Mouse (Mus musculus): Measurements from ENCODE around the gene Gsto1.
"Not testable (repeated sequence)": the region's sequence is repeated elsewhere in the genome, so short reads cannot be mapped to it uniquely, and the experiment has no call there.

Gsto1 gene

DNA sequence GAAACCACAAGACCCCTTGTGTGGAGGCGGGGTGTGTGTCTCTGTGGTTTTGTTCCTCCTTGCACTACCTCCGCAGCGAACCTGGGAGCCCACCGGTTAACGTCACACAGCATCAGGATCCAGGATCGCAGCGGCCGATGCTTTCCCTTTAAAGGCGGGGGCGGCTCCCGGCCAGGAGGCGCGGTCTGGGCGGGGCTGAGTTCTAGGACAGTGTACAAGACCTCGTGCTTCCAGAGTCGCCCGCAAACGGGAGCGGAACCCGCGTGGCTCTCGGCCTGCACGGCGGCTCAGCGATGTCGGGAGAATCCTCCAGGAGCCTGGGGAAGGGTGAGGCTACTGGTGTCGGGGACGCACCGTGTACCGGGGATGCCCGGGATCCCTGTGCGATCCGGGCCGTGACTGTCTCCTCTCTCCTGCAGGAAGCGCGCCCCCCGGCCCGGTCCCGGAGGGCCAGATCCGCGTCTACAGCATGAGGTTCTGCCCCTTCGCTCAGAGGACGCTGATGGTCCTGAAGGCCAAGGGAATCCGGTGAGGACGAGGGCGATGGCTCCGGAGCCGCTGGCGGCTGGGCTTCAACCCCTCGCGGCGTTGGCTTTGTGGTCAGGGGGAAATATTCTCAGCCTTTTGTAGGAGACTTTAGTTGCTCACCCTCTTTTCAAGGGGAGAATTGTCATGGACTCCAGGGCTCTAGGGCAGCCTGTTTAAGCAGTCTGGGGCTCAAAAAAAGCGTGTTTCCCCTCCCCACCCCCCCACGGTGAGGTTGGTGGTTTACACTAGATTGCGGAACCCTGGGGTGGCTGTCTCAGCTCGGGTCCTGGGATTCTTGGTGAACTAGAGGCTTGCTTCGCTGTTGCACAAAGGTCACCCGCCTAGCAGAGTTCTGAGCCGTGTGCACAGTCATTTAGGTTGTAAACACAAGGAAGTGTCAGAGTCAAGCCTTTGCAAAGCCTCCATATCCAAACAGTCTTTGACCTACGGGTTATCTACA lies at the start of gene Gsto1:
Gene Gsto1 (plus strand): TSS at position 175 of the 988 bp plus-strand sequence.
- peak; percentile 87 for DNase-seq

DNA sequence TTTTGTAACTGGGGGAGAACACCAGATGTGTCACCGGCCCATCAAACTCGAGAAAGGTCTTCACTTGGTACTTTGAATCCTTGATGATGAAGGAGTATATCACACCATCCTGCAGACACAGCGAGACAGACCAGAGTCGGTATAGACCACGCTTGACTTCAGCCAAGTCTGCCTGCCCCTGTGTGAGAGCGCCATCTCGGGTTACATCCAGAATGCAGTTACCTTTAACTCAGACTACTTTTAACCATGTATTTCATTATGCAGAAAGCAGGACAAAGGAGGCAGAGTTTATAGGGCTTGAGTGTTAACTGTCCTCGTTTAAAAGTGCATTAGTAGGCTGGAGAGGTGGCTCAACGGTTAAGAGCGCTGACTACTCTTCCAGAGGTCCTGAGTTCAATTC lies 42.7 kb upstream of the Gsto1 start:
- no peak for DNase-seq

DNA sequence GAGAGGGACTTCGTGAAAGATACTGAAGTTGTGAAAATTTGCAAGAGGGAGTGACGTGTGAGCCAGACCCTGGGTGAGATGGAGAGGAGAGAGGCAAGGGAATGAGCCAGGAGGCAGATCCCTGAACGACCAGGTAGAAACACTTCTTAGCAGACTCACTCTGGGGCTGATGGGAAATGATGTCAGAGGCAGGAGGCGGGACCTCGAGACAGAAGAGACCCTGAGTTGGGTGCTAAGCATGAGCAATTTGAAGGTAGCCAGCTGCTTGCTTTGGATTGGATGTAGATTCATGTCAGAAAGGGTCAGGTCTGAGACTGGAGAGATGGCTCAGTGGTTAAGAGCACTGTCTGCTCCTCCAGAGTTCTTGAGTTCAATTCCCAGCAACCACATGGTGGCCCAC lies 40.0 kb upstream of the Gsto1 start:
- DNase-seq = no peak

DNA sequence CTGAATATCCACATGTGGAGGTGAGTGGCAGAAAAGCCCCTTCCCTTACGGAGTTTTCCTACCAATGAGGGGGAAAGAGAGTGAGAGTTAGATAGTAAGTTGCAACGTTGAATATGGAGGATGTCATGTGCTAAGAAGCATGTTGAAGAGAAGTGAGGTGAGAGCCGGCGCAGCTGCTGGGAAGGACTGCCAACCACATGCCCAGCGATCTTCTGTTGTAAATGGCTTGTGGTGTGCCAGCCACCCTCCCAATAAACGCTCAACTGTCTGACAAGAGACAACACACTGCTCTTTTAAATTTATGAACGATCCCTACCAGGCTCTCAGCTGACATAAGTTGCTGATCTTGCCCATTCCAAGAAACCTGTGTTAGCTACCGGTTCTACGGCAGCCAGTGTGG lies 37.1 kb upstream of the Gsto1 start:
- peak; percentile 28 for DNase-seq

- peak; percentile 45 for DNase-seq
Measured at GRCm38 (mm10) chr19:47820832-47821493, 33.8 kb upstream of the Gsto1 start.

- no peak for DNase-seq
Measured at GRCm38 (mm10) chr19:47821494-47821872, 33.3 kb upstream of the Gsto1 start.

- no peak for DNase-seq
Measured at GRCm38 (mm10) chr19:47822143-47822796, 32.5 kb upstream of the Gsto1 start.

GRCm38 (mm10) chr19:47824026-47824425 lies 30.7 kb upstream of the Gsto1 start:
- no peak for DNase-seq

DNA sequence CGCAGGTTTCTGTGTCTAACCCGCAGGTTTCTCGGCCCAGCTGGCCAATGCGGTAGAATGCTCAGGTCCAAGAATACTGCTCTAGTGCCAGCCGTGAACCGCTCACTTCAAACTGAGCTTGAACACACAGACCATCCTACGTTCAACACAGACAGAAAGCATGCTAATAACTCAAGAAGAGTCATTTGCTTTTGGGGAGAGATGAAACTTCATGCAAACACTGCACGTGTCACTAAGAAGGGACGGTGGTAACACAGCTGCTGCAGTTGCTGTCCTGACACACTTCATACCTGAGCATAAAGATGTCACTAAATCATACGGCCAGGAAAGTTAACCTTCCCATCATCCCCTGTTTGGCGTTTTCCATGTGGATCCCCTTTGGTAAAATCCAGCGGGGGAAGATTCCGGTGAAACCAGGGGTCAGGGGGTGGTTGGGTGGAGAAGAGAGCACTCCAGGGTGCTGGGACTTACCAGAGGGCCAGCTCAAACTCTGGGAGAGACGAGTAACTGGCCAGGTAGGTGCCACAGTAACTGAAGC lies 24.8 kb upstream of the Gsto1 start:
- DNase-seq = no peak

DNA sequence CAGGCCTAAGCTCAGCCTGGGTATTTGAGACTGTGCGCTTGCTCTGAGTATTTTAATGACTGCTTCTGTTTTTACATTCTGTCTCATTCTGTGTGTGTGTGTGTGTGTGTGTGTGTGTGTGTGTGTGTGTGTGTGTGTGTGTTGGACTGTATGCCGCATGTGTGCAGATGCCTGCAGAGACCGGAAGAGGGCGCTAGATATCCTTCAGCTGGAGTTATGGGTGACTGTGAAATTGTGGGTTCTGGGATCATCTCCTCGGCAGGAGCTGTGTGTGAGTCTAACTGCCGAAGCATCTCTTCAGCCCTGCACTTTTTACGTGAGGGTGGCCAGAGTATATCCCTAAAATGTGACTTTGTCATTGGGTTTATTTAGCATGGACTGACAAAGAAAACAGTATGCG lies 23.7 kb upstream of the Gsto1 start:
- no peak for DNase-seq

GRCm38 (mm10) chr19:47832316-47832715 lies 22.5 kb upstream of the Gsto1 start:
- DNase-seq = no peak

- DNase-seq = no peak
Measured at GRCm38 (mm10) chr19:47834614-47835013, 20.2 kb upstream of the Gsto1 start.

DNA sequence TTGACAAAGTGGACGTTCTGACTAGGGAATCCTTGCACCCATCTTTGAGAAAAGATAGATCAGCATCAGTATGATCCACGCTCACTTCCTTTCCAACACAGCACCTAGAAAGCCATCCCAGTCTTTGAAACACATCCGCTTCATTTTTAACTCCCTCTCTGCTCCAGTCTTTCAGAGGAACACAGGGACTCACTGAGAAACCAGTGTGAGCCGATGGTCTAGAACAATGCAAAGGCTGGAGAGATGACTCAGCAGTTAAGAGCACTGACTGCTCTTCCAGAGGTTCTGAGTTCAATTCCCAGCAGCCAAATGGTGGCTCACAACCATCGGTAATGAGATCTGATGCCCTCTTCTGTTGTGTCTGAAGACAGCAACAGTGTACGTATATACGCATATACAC lies 19.0 kb upstream of the Gsto1 start:
- no peak for DNase-seq

- peak; percentile 63 for DNase-seq
Measured at GRCm38 (mm10) chr19:47836701-47837526, 17.9 kb upstream of the Gsto1 start.

DNA sequence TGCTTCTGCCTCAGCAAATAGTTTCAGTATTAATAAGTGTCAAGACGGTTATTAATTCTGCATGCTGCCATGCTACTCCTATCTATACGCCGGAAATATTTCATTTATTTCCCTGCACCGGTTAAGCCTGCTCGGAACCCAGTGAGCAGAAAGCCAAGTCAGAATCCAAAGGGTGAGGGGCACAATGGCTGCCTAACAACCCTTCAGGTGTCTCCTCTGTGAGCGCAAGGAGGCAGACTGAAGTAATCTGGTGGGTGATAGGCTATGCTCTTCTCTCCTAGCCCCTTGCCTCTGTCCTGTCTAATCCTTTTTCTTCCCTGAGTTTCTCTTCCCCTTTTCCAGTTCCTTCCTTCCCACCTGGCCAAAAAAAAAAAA lies 17.3 kb upstream of the Gsto1 start:
- no peak for DNase-seq

DNA sequence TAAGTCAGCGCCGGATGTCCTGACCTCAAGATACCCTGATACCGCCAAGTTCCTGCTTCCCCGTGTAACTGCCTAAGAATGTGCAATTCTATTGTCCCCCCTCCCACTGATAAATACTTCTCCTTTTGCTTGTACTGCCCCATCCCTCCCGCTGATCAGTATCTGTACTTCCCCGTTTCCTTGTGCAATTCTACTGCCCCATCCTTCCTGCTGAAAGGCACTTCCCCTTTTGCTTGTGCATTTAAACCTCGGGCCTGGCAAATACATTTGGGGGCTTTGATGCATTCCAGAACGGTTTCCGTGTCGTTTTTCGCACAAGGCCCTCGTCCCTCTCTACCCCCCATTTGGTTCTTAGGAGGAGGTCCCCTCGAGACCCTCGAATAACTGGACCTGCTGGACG lies 13.5 kb upstream of the Gsto1 start:
- DNase-seq = not testable (repeated sequence)

DNA sequence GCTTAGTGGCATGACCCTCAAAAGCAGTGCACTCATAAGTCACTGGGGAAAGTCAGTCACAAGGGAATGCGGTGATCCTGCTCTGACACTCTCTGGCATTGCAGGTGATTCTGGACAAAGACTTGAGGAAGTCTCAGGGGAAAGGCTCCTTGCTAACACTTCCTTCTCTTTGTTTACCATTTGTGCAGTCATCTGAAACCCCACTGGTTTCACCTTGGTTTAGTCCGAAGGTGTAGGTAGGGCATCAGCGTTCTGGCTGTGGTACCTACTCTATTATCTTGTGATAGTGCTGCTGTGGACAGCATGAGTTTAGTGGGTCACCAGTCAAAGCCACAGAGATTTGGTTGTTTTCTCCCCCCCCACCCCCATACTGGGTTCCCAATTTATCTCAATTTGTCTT lies 5.0 kb upstream of the Gsto1 start:
- DNase-seq = no peak

DNA sequence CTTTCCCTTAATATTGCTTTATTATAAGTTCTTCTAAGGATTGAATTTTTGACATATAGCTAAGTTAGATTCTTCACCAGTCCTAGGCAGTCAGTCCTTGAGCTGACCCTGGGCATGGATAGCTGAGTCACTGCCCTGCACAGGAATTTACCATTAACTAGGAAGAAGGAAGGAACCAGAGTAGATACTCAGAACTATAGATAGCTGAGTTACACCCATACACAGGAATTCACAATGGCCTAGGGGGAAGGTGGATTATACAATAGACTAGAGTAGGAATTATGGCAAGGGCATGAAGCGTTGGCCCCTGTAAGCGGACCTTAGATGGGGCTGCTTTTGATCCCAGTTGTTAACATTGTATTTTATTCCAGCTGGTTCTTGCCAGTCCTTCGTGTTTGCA lies 2.6 kb upstream of the Gsto1 start:
- DNase-seq = not testable (repeated sequence)

GRCm38 (mm10) chr19:47853053-47853452 lies 1.7 kb upstream of the Gsto1 start:
- no peak for DNase-seq

- DNase-seq = no peak
Measured at GRCm38 (mm10) chr19:47853951-47854795, 597 bp upstream of the Gsto1 start.
